Mouse (Mus musculus): ENCODE data around the gene Tldc1.

Tldc1 gene

DNA sequence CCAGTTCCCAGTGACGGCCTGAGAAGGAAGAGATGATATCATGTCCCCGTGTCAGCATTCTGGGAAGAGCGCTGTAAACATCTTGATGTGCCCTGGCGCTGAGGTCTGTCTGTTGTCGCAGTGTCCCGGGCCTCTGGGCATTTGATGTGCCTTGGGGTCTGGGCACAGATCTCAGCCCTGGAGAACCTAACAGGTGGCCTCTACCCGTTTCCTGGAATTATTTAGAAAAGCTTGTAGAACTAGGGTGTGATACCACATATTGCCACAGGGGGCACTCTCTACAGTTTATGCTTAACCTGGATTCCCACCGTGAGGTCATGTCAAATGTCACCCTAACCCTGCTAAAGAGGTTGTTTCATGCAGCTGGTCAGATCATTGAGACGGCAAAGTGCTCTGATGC is 60.5 kb downstream of the Tldc1 start:
- DNase-seq: peak; percentile 71

DNA sequence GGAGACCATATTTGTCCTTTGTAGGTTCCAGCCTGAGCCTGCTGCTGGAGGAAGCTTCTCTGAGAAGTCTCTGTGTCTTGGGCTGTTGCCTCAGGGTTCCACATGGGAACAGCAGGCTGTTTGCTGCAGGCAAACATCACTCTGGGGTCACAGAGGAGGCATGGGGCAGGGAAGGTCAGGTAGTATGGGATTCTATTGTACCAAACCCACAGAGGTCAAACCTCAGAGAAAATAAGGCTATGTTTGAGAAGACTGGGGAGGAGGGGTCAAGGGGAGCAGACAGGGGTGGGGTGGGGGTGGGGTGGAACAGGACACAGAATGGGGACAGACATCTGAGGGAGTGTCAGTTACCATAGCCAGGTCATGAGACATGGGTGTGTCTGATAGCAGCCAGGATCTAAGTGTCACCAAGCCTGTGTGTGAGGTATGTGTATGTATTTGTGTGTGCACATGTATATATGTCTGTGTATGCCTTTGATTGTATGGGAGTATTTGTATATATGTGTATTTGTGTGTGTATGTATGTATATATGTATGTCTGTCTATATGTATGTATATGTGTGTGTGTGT is 61.4 kb downstream of the Tldc1 start:
- no peak for DNase-seq

DNA sequence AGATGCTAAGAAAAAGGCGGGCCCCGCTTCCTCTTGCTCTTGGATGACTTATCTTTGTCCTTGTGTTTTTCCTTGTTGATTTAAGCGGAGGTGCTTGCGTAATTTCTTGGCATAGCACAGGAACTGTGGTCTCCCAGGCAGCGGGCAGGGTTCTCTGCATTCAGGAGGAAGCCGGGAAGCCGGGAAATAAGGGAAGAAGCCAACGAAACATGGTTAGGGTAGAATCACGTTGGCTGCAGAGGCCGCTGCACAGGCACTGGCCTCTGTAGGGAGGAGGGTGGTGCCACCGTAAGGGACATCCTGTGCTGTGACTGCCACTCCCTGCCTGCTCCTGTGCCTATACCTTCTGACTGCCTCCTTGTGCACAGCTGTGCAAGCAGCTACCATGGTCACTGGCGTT is 63.0 kb downstream of the Tldc1 start:
- no peak for DNase-seq

DNA sequence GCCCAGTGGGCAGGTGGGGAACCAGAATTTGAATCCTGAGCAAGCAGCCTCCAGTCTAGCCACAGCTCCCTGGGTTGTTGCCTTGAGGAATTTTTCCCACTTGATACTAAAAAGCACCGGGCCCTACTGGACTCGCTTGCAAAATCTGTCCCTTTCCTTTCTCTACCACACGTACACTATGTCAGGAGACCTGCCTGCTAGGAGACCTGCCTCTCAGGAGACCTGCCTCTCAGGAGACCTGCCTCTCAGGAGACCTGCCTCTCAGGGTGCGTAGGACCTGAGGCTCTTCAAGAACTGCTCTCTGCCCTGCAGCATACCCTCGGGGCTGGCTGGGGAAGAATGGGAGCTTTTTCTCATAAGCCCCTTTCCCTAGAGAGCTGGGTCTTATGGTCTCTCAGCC is 64.8 kb downstream of the Tldc1 start:
- no peak for DNase-seq

DNA sequence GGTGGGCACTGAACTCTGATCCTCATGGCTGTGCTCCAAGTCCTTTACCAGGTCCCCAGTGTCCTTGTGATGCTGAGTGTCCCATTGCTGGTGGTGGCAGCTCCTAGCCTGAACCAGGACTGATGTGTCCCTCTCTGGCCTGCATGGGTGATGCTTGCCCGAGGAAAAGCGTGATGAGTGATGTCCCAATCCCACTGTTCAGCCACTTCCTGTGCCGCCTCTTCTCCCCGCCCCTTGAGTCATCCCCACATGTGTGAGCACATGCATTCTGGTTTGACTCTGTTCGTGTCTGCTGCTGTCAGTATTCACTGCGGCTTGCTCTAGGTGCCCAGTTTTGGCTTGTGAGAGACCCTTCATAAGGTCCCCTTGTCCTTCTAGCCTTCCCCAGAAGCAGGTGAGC is 66.0 kb downstream of the Tldc1 start:
- no peak for DNase-seq
